Comparison of ENCODE assay signal across 18 mouse cellular contexts in genomic region chr13:114984658-114985057, GRCm38 (mm10).
"Had no signal": no experiment of that assay in that cellular context is flagged by ENCODE, and none has a peak within 500 bp of the region (broad histone marks: within the 10 kb centered on the region; RNA-seq: fewer than 3 reads in every experiment).

No protein-coding gene starts in this region.

- H3K27me3 ChIP-seq: liver, embryonic 15.5 days; lung, embryonic 15.5 days; megakaryocyte, embryonic 14.5 days; midbrain, embryonic 13.5 days; midbrain, embryonic 15.5 days; neural tube, embryonic 12.5 days had no signal

- H3K4me2 ChIP-seq: liver, embryonic 15.5 days; lung, embryonic 15.5 days; midbrain, embryonic 11.5 days; midbrain, embryonic 13.5 days; midbrain, embryonic 15.5 days; neural tube, embryonic 12.5 days had no signal

- H3K9ac ChIP-seq: liver, embryonic 15.5 days; liver, postnatal 0 days; lung, embryonic 15.5 days; midbrain, embryonic 13.5 days; midbrain, embryonic 15.5 days; neural tube, embryonic 12.5 days had no signal

- H3K9me3 ChIP-seq: liver, embryonic 15.5 days; lung, embryonic 15.5 days; megakaryocyte, embryonic 14.5 days; midbrain, embryonic 13.5 days; midbrain, embryonic 15.5 days; neural tube, embryonic 12.5 days had no signal

- H3K36me3 ChIP-seq: midbrain, embryonic 13.5 days; midbrain, embryonic 15.5 days; neural tube, embryonic 12.5 days had no signal

- H3K4me1 ChIP-seq: liver, embryonic 15.5 days; lung, embryonic 15.5 days; midbrain, embryonic 13.5 days; midbrain, embryonic 15.5 days; neural tube, embryonic 12.5 days had no signal

- H3K27ac ChIP-seq: liver, embryonic 15.5 days; lung, embryonic 15.5 days; macrophage; midbrain, embryonic 13.5 days; midbrain, embryonic 15.5 days; neural tube, embryonic 12.5 days had no signal

- H3K4me3 ChIP-seq: liver, embryonic 15.5 days; lung, embryonic 15.5 days; megakaryocyte, embryonic 14.5 days; midbrain, embryonic 13.5 days; midbrain, embryonic 15.5 days; neural tube, embryonic 12.5 days had no signal

- ATAC-seq: liver, postnatal 0 days; lung, postnatal 0 days; midbrain, embryonic 13.5 days; midbrain, embryonic 15.5 days had no signal

- DNase-seq: liver, postnatal 0 days; lung, adult 2 months; lung, postnatal 14 days; lung, postnatal 36 days; right cerebral cortex, postnatal 14 days; spleen, adult 18-20 months; thymus, adult 18-20 months; thymus, postnatal 14 days; thymus, postnatal 36 days had no signal
